Mouse (Mus musculus) stomach, postnatal 0 days (tissue): ENCODE data around the gene Cnnm3. TPM values are rescaled to one million over a fixed set of nuclear protein-coding genes. Genes with fewer than 3 reads are reported as not detected.

ENCODE experiments used
- ATAC-seq: fragments of 200-750 bp; cut with Nextera tagmentation; 2 replicates; pipeline ENCODE4 v1.8.0; 2017; ENCODE audit not compliant: low FRiP score, low TSS enrichment
- DNase-seq: peaks from one replicate; pipeline ENCODE4 v3.0.0-alpha.2; 2016; ENCODE audit warnings: low spot score
- H3K27ac ChIP-seq: fragments of 300-500 bp; sonication (generic); replicated peaks from 2 replicates; pipeline ENCODE4 v1.5.1; 2014; ENCODE audit warnings: mild to moderate bottlenecking, control low read depth
- H3K27me3 ChIP-seq: fragments of 300-500 bp; sonication (generic); 2 replicates; pipeline ENCODE4 v1.6.1; 2014; ENCODE audit warnings: low read length; ENCODE audit not compliant: control insufficient read depth, insufficient read depth
- H3K36me3 ChIP-seq: fragments of 300-500 bp; sonication (generic); 2 replicates; pipeline ENCODE4 v1.6.1; 2014; ENCODE audit warnings: low read length, mixed read lengths; ENCODE audit not compliant: control insufficient read depth, insufficient read depth
- H3K4me1 ChIP-seq: fragments of 300-500 bp; sonication (generic); replicated peaks from 2 replicates; pipeline ENCODE4 v1.6.1; 2014; ENCODE audit warnings: antibody characterized with exemption; ENCODE audit not compliant: control insufficient read depth, insufficient read depth
- H3K4me2 ChIP-seq: fragments of 300-500 bp; sonication (generic); replicated peaks from 2 replicates; pipeline ENCODE4 v1.6.1; 2014; ENCODE audit warnings: low read depth, mild to moderate bottlenecking, control low read depth, moderate library complexity
- H3K4me3 ChIP-seq: fragments of 300-500 bp; sonication (generic); 2 replicates; pipeline ENCODE4 v1.5.1; 2014; ENCODE audit warnings: low read depth, low read length, control low read depth
- H3K9ac ChIP-seq: fragments of 300-500 bp; sonication (generic); 2 replicates; pipeline ENCODE4 v1.6.1; 2014; ENCODE audit warnings: mild to moderate bottlenecking, low read length, control low read depth, mixed read lengths
- H3K9me3 ChIP-seq: fragments of 300-500 bp; sonication (generic); 2 replicates; pipeline ENCODE4 v1.6.1; 2016; ENCODE audit warnings: low read length; ENCODE audit not compliant: control insufficient read depth
- CTCF ChIP-seq: IDR thresholded peaks from 2 replicates; pipeline ENCODE4 v1.5.1; 2016; ENCODE audit warnings: antibody characterized with exemption, low read depth, mild to moderate bottlenecking, moderate library complexity
- EP300 ChIP-seq: optimal IDR thresholded peaks from 2 replicates; pipeline ENCODE3; 2016; ENCODE audit warnings: antibody characterized with exemption
- WGBS: fragments of 180-500 bp; shearing (Covaris S2); extraction: QIAGEN DNeasy Blood & Tissue Kit; methylation state at CpG from one replicate; pipeline ENCODE4 v1.1.7; 2014; 5-methylcytosine and 5-hydroxymethylcytosine counted together
- polyA plus RNA-seq: library from polyadenylated mRNA; unstranded; fragments of >200 nt; fragmentation: Nextera tagmentation; extraction: Ambion mirVana; gene quantifications from 2 replicates; pipeline ENCODE4 v1.2.1, GENCODE M21; 2015

The Cnnm3 gene
- polyA plus RNA-seq, 1 experiment from 2014 or later = 1.6 TPM

DNA sequence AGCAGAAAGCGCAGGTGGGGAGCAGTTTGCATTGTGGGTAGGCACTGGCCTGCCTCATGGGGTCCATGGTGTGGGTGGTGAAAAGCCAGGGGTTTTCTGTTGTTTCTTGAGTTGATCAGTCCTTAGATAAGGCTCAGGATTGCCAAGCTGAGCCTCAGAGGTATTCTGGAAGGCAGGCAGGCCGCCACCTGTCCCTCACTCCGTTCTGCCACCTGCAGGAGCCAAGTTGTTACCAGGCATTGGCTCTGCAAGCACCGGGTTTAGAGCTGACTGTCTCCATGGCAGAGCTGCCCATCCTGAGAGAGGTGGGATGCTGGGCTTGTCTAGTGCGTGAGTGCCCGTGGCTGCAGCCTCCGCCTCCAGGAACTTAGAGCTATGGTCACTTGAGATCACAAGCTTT is 10.5 kb downstream of the Cnnm3 start:
- Histone ChIP-seq H3K9ac (no peak overlapping the region), H3K36me3 (peaks cover 32% of the 10 kb centered on the region), H3K9me3 (no peaks in the 10 kb centered on the region), H3K4me1 (no peaks in the 10 kb centered on the region), H3K4me2 (no peak overlapping the region), H3K27me3 (no peaks in the 10 kb centered on the region), H3K27ac (no peak overlapping the region), H3K4me3 (no peak overlapping the region)
- TF ChIP-seq EP300 = no peak
- no peak for TF ChIP-seq CTCF
- no peak for DNase-seq
- WGBS = 94% methylated on average over 7 of the region's 7 CpGs
- no peak for ATAC-seq

- DNase-seq = no peak
Observed at GRCm38 (mm10) chr1:36523332-36524013, 11.8 kb downstream of the Cnnm3 start.

DNA sequence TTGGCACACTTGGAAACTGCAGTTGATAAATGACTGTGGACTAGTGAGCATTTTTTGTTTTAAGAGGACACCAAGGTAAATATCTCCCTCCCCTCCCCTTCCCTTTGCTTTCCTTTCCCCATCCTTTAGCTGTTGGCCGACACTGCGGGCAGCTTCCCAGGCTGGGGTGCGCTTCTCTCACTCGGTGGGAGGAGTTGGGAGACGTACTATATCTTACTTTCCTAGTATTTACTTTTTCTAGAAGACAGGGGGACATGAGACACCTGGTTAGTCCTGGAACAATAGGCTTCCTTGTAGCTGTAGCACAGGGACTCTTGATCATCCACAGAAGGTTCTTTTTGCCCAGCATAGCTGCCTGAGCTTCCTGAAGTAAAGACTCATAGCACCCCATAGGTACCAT is 12.4 kb downstream of the Cnnm3 start:
- no peak for DNase-seq
- no peak for TF ChIP-seq EP300
- TF ChIP-seq CTCF = no peak
- no peaks in the 10 kb centered on the region for H3K27me3 ChIP-seq
- no peak overlapping the region for H3K4me2 ChIP-seq
- H3K4me1 ChIP-seq = no peaks in the 10 kb centered on the region
- no peak overlapping the region for H3K27ac ChIP-seq
- H3K4me3 ChIP-seq = no peak overlapping the region
- no peaks in the 10 kb centered on the region for H3K9me3 ChIP-seq
- ATAC-seq = no peak
- peaks cover 27% of the 10 kb centered on the region for H3K36me3 ChIP-seq
- H3K9ac ChIP-seq = no peak overlapping the region
- WGBS = 38% methylated on average over 5 of the region's 5 CpGs

More at GRCm38 (mm10) chr1:36523332-36524013, 11.8 kb downstream of the Cnnm3 start:
- no peak overlapping the region for H3K4me3 ChIP-seq
- H3K4me2 ChIP-seq = no peak overlapping the region
- H3K4me1 ChIP-seq = no peaks in the 10 kb centered on the region
- no peak for TF ChIP-seq CTCF
- TF ChIP-seq EP300 = no peak
- no peaks in the 10 kb centered on the region for H3K9me3 ChIP-seq
- 48% methylated on average over 9 of the region's 9 CpGs for WGBS
- peaks cover 27% of the 10 kb centered on the region for H3K36me3 ChIP-seq
- no peak overlapping the region for H3K27ac ChIP-seq
- no peak overlapping the region for H3K9ac ChIP-seq
- no peaks in the 10 kb centered on the region for H3K27me3 ChIP-seq
- no peak for ATAC-seq

GRCm38 (mm10) chr1:36525774-36526173 is 14.1 kb downstream of the Cnnm3 start:
- no peak overlapping the region for H3K4me3 ChIP-seq
- DNase-seq = no peak
- H3K27me3 ChIP-seq = no peaks in the 10 kb centered on the region
- WGBS = 81% methylated on average over 12 of the region's 12 CpGs
- no peaks in the 10 kb centered on the region for H3K4me1 ChIP-seq
- no peak overlapping the region for H3K9ac ChIP-seq
- no peak overlapping the region for H3K27ac ChIP-seq
- no peak for ATAC-seq
- no peak overlapping the region for H3K4me2 ChIP-seq
- TF ChIP-seq EP300 = no peak
- TF ChIP-seq CTCF = no peak
- no peaks in the 10 kb centered on the region for H3K9me3 ChIP-seq
- H3K36me3 ChIP-seq = peaks cover 22% of the 10 kb centered on the region

GRCm38 (mm10) chr1:36526903-36527302 is 15.2 kb downstream of the Cnnm3 start:
- no peak for TF ChIP-seq EP300
- TF ChIP-seq CTCF = no peak
- no peaks in the 10 kb centered on the region for H3K9me3 ChIP-seq
- H3K4me3 ChIP-seq = no peak overlapping the region
- H3K4me2 ChIP-seq = no peak overlapping the region
- 74% methylated on average over 10 of the region's 10 CpGs for WGBS
- H3K36me3 ChIP-seq = peaks cover 17% of the 10 kb centered on the region
- no peak for ATAC-seq
- no peak overlapping the region for H3K27ac ChIP-seq
- H3K27me3 ChIP-seq = no peaks in the 10 kb centered on the region
- no peak overlapping the region for H3K9ac ChIP-seq
- no peak for DNase-seq
- H3K4me1 ChIP-seq = no peaks in the 10 kb centered on the region

GRCm38 (mm10) chr1:36528351-36528750 is 16.7 kb downstream of the Cnnm3 start:
- Histone ChIP-seq H3K27ac (no peak overlapping the region), H3K9ac (no peak overlapping the region), H3K9me3 (no peaks in the 10 kb centered on the region), H3K36me3 (peaks cover 10% of the 10 kb centered on the region; the same call in 1 of the 2 replicates), H3K27me3 (no peaks in the 10 kb centered on the region), H3K4me1 (no peaks in the 10 kb centered on the region), H3K4me2 (no peak overlapping the region), H3K4me3 (no peak overlapping the region)
- 4% methylated on average over 1 of the region's 1 CpGs for WGBS
- ATAC-seq (no peak), DNase-seq (no peak)
- no peak for TF ChIP-seq CTCF
- TF ChIP-seq EP300 = no peak
